In the genomic region with DNA sequence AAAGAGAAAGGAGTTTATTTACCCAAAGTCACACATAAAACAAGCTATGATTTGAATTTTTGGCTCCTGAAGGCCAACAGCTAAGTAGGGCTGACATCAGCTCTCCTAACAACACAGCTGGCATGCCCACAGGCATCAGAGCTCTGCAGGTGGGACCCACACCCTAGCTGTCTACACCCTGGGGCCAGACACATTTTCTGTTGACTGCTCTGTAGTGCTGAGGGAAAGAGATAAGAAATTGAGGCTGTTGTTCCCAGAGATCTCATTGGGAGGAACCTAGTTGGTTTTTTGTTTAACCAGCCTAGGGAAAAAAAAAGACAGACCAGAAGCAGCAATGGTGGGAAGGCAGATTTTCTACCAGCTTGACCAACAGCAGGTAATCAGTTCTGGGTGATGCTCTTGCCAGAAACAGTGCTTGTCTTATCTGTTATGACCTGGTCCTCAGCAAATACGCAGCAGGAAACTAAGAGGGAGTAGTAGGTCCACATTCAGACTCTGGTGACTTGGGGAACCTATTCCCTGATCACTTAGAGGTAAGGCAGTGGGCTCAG, we compare ENCODE assay signal across 9 mouse cellular contexts. TPM values are rescaled to one million over a fixed set of nuclear protein-coding genes. Genes with fewer than 3 reads are reported as not detected.
DNase-seq lines count a peak whose midpoint lies in the region; ATAC-seq and TF ChIP-seq lines count a peak whose summit lies in the region.
"Had no signal": no experiment of that assay in that cellular context is flagged by ENCODE, and none has a peak within 500 bp of the region (broad histone marks: within the 10 kb centered on the region; RNA-seq: fewer than 3 reads in every experiment).

No protein-coding gene starts in this region.

- ATAC-seq in cerebellum, adult (ENCODE audit: insufficient number of reproducible peaks, low FRiP score, low TSS enrichment), result peak; percentile 12; the same call in 1 of the 2 replicates
- no peak for ATAC-seq in limb, embryonic 13.5 days (ENCODE audit: low FRiP score, low read depth)
- no peak for ATAC-seq in embryonic facial prominence, embryonic 15.5 days (ENCODE audit: insufficient number of reproducible peaks, low FRiP score, low TSS enrichment, low read depth)

- H3K9ac ChIP-seq in limb, embryonic 13.5 days, result no peak overlapping the region
- H3K9ac ChIP-seq in embryonic facial prominence, embryonic 15.5 days, result no peak overlapping the region

- TF ChIP-seq CTCF in small intestine, adult 2 months (IDR thresholded peaks at IDR 0.05; ENCODE audit: extremely low read depth, insufficient read length, insufficient replicate concordance, low read depth, low read length), result no peak

- H3K4me2 ChIP-seq in limb, embryonic 13.5 days (replicated peaks), result 0 out of 2 replicates have a peak overlapping the region, but pooled peaks have one; percentile 7
- peak overlapping the region; percentile 97; the same call in 1 of the 2 replicates for H3K4me2 ChIP-seq in embryonic facial prominence, embryonic 15.5 days (replicated peaks)

- no peak for DNase-seq in cerebellum, postnatal 4 days (ENCODE audit: low spot score in 2 of 2)
- no peak for DNase-seq in limb, embryonic 10.5 days (ENCODE audit: low spot score)
- no peak for DNase-seq in B cell, adult 2 months
- DNase-seq in T-cell, adult 2 months (ENCODE audit: low spot score), result no peak
- DNase-seq: heart, postnatal 14 days had no signal

- H3K4me3 ChIP-seq in limb, embryonic 13.5 days, result peak overlapping the region; percentile 58; the same call in 1 of the 2 replicates
- no peak overlapping the region for H3K4me3 ChIP-seq in limb, embryonic 10.5 days
- H3K4me3 ChIP-seq in embryonic facial prominence, embryonic 15.5 days (replicated peaks), result no peak overlapping the region
- H3K4me3 ChIP-seq in small intestine, adult 2 months (ENCODE audit: low read depth, low read length), result peak overlapping the region; percentile 74; the same call in 1 of the 2 replicates

- H3K36me3 ChIP-seq in limb, embryonic 13.5 days, result no peaks in the 10 kb centered on the region
- no peaks in the 10 kb centered on the region for H3K36me3 ChIP-seq in limb, embryonic 10.5 days
- no peaks in the 10 kb centered on the region for H3K36me3 ChIP-seq in embryonic facial prominence, embryonic 15.5 days
- H3K36me3 ChIP-seq in small intestine, adult 2 months (ENCODE audit: control insufficient read depth, insufficient read depth, low read length), result no peaks in the 10 kb centered on the region

- H3K27ac ChIP-seq in limb, embryonic 13.5 days, result no peak overlapping the region
- no peak overlapping the region for H3K27ac ChIP-seq in limb, embryonic 10.5 days
- no peak overlapping the region for H3K27ac ChIP-seq in embryonic facial prominence, embryonic 15.5 days (replicated peaks)
- no peak overlapping the region for H3K27ac ChIP-seq in small intestine, adult 2 months (ENCODE audit: insufficient read depth, low read depth, low read length)

- peaks cover 37% of the 10 kb centered on the region for H3K27me3 ChIP-seq in limb, embryonic 13.5 days
- H3K27me3 ChIP-seq in limb, embryonic 10.5 days (ENCODE audit: low read depth, poor library complexity, severe bottlenecking), result peaks cover 51% of the 10 kb centered on the region
- no peaks in the 10 kb centered on the region for H3K27me3 ChIP-seq in embryonic facial prominence, embryonic 15.5 days
- H3K27me3 ChIP-seq in small intestine, adult 2 months (ENCODE audit: control insufficient read depth, insufficient read depth, low read length), result no peaks in the 10 kb centered on the region

- peaks cover 16% of the 10 kb centered on the region for H3K4me1 ChIP-seq in limb, embryonic 13.5 days
- peaks cover 18% of the 10 kb centered on the region for H3K4me1 ChIP-seq in limb, embryonic 10.5 days
- peaks cover 17% of the 10 kb centered on the region; the same call in 1 of the 2 replicates for H3K4me1 ChIP-seq in embryonic facial prominence, embryonic 15.5 days
- peaks cover 30% of the 10 kb centered on the region for H3K4me1 ChIP-seq in small intestine, adult 2 months (ENCODE audit: control insufficient read depth, insufficient read depth, insufficient read length, low read length)

- 75% methylated on average over 1 of the region's 1 CpGs for WGBS in limb, embryonic 13.5 days
- WGBS in limb, embryonic 10.5 days, result 74% methylated on average over 1 of the region's 1 CpGs
- WGBS in embryonic facial prominence, embryonic 15.5 days, result 79% methylated on average over 1 of the region's 1 CpGs
- 38% methylated on average over 1 of the region's 1 CpGs for WGBS in small intestine, adult 2 months

- no peaks in the 10 kb centered on the region for H3K9me3 ChIP-seq in limb, embryonic 13.5 days
- no peaks in the 10 kb centered on the region for H3K9me3 ChIP-seq in limb, embryonic 10.5 days (replicated peaks)
- no peaks in the 10 kb centered on the region for H3K9me3 ChIP-seq in embryonic facial prominence, embryonic 15.5 days (replicated peaks)

- TF ChIP-seq POLR2A in small intestine, adult 2 months (IDR thresholded peaks at IDR 0.05; ENCODE audit: low read depth, low read length), result no peak

RNA-seq across cellular contexts. Expression of a gene that starts 1.3 kb away (rescaled TPM):
- polyA plus RNA-seq in limb, embryonic 13.5 days (2015; fragmentation: Nextera tagmentation; extraction: Ambion mirVana), result 1.6 TPM in 2 replicates
- 1.1 TPM in 2 replicates for polyA plus RNA-seq in limb, embryonic 10.5 days (2016; fragmentation: Nextera tagmentation; extraction: Ambion mirVana)
- 5.6 and 6.1 TPM in 2 replicates for polyA plus RNA-seq in embryonic facial prominence, embryonic 15.5 days (2015; fragmentation: Nextera tagmentation; extraction: Ambion mirVana)
- 6.3 and 18.9 TPM in 2 replicates for polyA plus RNA-seq in small intestine, adult 2 months (2012; rRNA removed)

RNA-seq across cellular contexts. Expression of a gene that starts 42.2 kb away (rescaled TPM):
- polyA plus RNA-seq in limb, embryonic 13.5 days (2015; fragmentation: Nextera tagmentation; extraction: Ambion mirVana), result 162 and 169 TPM in 2 replicates
- 160 and 171 TPM in 2 replicates for polyA plus RNA-seq in limb, embryonic 10.5 days (2016; fragmentation: Nextera tagmentation; extraction: Ambion mirVana)
- polyA plus RNA-seq in embryonic facial prominence, embryonic 15.5 days (2015; fragmentation: Nextera tagmentation; extraction: Ambion mirVana), result 168 and 169 TPM in 2 replicates
- 15.6 and 16.6 TPM in 2 replicates for polyA plus RNA-seq in small intestine, adult 2 months (2012; rRNA removed)

RNA-seq across cellular contexts. Expression of a gene that starts 46.4 kb away (rescaled TPM):
- 4.9 and 5.1 TPM in 2 replicates for polyA plus RNA-seq in limb, embryonic 13.5 days (2015; fragmentation: Nextera tagmentation; extraction: Ambion mirVana)
- 2.4 and 2.8 TPM in 2 replicates for polyA plus RNA-seq in limb, embryonic 10.5 days (2016; fragmentation: Nextera tagmentation; extraction: Ambion mirVana)
- 5.0 TPM in 2 replicates for polyA plus RNA-seq in embryonic facial prominence, embryonic 15.5 days (2015; fragmentation: Nextera tagmentation; extraction: Ambion mirVana)
- polyA plus RNA-seq in small intestine, adult 2 months (2012; rRNA removed), result 3.6 and 7.6 TPM in 2 replicates

Comparison
In these comparisons a context has a peak if more than half of its experiments do, and no peak if none do; other contexts are left out.
1. H3K4me3 ChIP-seq: peak in limb, embryonic 13.5 days (single experiment) and small intestine, adult 2 months (single experiment); none in limb, embryonic 10.5 days (single experiment) and embryonic facial prominence, embryonic 15.5 days (single experiment).